Mouse (Mus musculus) C2C12 (cell line): ENCODE results near the gene Pcbp3. TPM values are rescaled to one million over a fixed set of nuclear protein-coding genes. Genes with fewer than 3 reads are reported as not detected.

ENCODE experiments used
- H3K27me3 ChIP-seq: one replicate; pipeline ENCODE4 v1.6.1; 2011; ENCODE audit not compliant: control insufficient read depth, insufficient read depth, insufficient read length
- H3K36me3 ChIP-seq: one replicate; pipeline ENCODE4 v1.6.1; 2011; ENCODE audit not compliant: control insufficient read depth, insufficient read depth
- H3K4me3 ChIP-seq: one replicate; pipeline ENCODE4 v1.5.1; 2011; ENCODE audit warnings: mild to moderate bottlenecking, control low read depth; ENCODE audit not compliant: poor library complexity, insufficient read depth, severe bottlenecking
- H3K79me2 ChIP-seq: one replicate; pipeline ENCODE4 v1.6.1; 2011; ENCODE audit not compliant: control insufficient read depth, insufficient read depth
- H3K79me3 ChIP-seq: one replicate; pipeline ENCODE4 v1.6.1; 2011; ENCODE audit warnings: low read depth, control low read depth
- H3ac ChIP-seq: one replicate; pipeline ENCODE3; 2011; ENCODE audit warnings: low read depth; ENCODE audit not compliant: control insufficient read depth, insufficient read length
- CEBPB ChIP-seq: IDR thresholded peaks from one replicate; pipeline ENCODE4 v1.6.1; 2011; ENCODE audit warnings: low read depth, mild to moderate bottlenecking, control low read depth, moderate library complexity
- CTCF ChIP-seq: IDR thresholded peaks from one replicate; pipeline ENCODE4 v1.5.1; 2011; ENCODE audit not compliant: control insufficient read depth, insufficient read depth, insufficient read length
- FOSL1 ChIP-seq: IDR thresholded peaks from one replicate; pipeline ENCODE4 v1.8.0; 2011; ENCODE audit warnings: mild to moderate bottlenecking, low read length; ENCODE audit not compliant: poor library complexity, insufficient read depth, severe bottlenecking
- MAX ChIP-seq: IDR thresholded peaks from one replicate; pipeline ENCODE4 v1.6.1; 2011; ENCODE audit warnings: mild to moderate bottlenecking, control low read depth
- MYOD1 ChIP-seq: IDR thresholded peaks from one replicate; pipeline ENCODE4 v1.6.1; 2011; ENCODE audit warnings: low read depth; ENCODE audit not compliant: control insufficient read depth, insufficient read length
- MYOG ChIP-seq: IDR thresholded peaks from one replicate; pipeline ENCODE4 v1.6.1; 2011; ENCODE audit not compliant: control insufficient read depth, insufficient read length; ENCODE audit errors: extremely low read depth
- USF1 ChIP-seq: IDR thresholded peaks from one replicate; pipeline ENCODE4 v1.6.1; 2011; ENCODE audit warnings: low read depth, mild to moderate bottlenecking, control low read depth, moderate library complexity
- polyA plus RNA-seq: library from polyadenylated mRNA; unstranded; fragments of >200 nt; fragmentation: generic; extraction: Trizol; gene quantifications from one replicate; pipeline ENCODE4 v1.2.1, GENCODE M21; 2012; ENCODE audit warnings: missing spikeins

The Pcbp3 gene
- polyA plus RNA-seq, 1 experiment, result 9.8 TPM

DNA sequence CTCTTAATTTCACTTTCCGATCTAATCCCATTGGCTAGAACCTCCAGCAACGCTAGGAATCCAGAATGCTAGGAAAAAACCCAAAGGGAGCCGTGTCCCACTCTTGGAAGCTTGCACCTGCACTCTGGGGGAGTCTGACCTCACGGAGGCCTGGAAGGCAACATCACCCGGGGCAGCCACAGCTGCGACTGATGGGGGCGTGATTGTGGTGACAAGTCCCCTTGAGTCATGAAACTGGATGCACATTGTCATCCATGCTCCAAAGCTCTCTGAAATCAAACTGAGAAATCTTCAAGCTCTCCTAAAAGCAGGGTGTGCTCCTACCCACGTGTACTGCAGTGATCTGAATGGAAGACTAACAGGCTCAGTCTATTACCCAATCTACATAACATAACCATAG, 224.9 kb downstream of the Pcbp3 start:
- Histone ChIP-seq H3K79me2 (no peaks in the 10 kb centered on the region), H3K79me3 (no peaks in the 10 kb centered on the region), H3K4me3 (no peak overlapping the region), H3ac (no peak overlapping the region), H3K27me3 (no peaks in the 10 kb centered on the region), H3K36me3 (no peaks in the 10 kb centered on the region)
- TF ChIP-seq MAX (no peak), FOSL1 (no peak)

DNA sequence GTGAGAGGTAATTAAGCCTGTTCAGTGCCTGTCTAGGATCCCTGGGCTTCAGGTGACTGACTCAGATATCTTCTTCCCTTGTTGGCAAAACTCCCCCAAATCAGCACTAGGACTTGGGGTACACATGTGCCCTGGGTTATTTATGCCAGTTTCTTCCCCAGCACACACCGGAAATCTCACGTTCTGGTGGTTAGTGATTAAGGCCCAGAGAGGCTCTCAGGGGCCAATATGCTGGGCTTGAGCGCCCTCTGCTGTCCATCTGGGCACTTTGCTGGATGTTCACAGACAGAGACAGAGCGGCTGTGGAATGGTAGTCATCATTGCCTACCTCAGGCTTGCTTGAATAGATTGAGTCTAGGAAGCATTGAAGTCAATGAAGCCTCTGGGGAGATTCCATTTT, 226.7 kb downstream of the Pcbp3 start:
- no peak overlapping the region for H3K4me3 ChIP-seq
- TF ChIP-seq MAX (no peak), CTCF (peak; percentile 89)
- no peaks in the 10 kb centered on the region for H3K36me3 ChIP-seq
- H3K79me2 ChIP-seq, result no peaks in the 10 kb centered on the region
- H3K27me3 ChIP-seq, result no peaks in the 10 kb centered on the region
- H3K79me3 ChIP-seq, result no peaks in the 10 kb centered on the region
- no peak overlapping the region for H3ac ChIP-seq

DNA sequence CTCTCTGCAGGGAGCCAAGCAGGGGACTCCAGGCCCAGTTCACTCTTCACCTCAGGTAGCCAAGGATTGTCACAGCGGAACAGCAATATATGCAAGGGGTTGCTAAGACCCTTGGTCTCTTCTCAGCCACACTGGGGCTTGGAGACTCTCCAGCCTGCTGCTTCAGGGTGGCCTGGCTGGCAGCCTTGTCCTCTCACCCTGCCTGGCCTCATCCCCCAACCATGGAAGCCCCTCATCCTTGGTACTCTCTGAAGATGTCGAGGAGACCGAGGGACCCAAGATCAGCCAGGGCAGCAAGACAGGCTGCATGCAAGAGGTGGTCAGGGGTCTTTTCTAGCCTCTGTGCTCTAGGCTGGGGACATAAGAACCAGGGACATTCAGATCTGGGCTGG, 228.0 kb downstream of the Pcbp3 start:
- TF ChIP-seq MYOG (no peak), MYOD1 (no peak), USF1 (no peak), MAX (no peak), FOSL1 (no peak), CTCF (no peak), CEBPB (no peak)
- H3ac ChIP-seq, result no peak overlapping the region
- no peaks in the 10 kb centered on the region for H3K79me2 ChIP-seq
- no peak overlapping the region for H3K4me3 ChIP-seq
- H3K79me3 ChIP-seq, result no peaks in the 10 kb centered on the region
- no peaks in the 10 kb centered on the region for H3K36me3 ChIP-seq
- H3K27me3 ChIP-seq, result no peaks in the 10 kb centered on the region

DNA sequence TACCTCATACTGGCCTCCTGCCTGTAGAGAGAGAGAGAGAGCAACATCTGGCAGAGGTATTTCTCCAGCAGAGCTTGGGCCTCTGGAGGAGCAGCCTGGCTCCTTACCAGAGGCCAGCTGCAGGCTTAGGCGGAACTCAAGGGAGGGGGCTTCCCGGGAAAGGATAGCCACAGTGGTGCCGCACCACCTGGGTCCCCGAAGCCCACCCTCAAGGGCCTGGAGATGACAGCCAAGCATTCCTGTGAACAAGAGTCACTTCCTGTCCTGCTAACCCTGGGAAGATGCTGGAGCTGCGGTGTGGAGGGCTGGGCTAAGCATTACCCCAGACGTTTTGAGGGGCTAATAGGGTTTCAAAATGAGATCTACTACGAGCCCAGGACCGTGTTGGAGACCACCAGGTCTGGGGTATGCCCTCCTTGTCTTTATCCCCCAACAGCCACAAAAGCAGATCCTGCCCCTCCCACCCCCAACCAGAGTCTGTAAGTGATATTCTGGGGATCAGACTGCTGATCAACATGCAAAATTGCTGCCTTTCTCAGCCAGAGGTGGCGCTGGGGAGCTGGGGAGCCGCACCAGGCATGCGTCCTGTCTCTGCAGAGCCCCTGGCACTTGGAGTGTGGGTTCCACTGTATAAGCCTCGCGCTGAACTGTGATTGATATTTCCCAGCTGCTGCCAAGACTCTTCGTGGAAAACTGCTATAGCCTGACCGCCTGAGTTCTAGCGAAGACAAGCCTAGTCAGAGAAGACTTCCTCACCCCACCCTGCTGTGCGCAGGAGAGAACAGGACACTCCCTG, 228.6 kb downstream of the Pcbp3 start:
- no peak overlapping the region for H3K4me3 ChIP-seq
- no peak for TF ChIP-seq CEBPB
- peak; percentile 47 for TF ChIP-seq CTCF
- H3K79me3 ChIP-seq, result no peaks in the 10 kb centered on the region
- H3K36me3 ChIP-seq, result no peaks in the 10 kb centered on the region
- no peaks in the 10 kb centered on the region for H3K79me2 ChIP-seq
- H3K27me3 ChIP-seq, result no peaks in the 10 kb centered on the region
- H3ac ChIP-seq, result no peak overlapping the region

DNA sequence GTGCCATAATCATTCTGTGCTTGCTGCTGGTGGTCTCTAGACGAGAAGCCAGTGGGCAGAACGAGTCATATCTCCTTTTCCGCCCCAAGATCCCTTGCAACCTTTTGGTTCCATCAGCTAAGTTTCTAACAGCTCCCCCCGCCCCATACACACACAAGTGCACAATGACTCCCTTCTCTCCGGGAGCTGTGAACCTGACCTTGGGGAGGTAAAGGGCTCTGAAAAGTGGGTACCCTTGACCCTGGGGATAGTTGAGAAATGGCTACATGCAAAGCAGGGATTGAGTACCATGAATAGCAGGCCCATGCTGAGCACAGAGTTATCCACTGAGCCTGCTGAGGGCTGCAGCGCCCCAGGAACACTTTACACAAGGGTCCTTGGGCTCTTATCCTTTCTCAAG, 229.3 kb downstream of the Pcbp3 start:
- H3ac ChIP-seq, result no peak overlapping the region

DNA sequence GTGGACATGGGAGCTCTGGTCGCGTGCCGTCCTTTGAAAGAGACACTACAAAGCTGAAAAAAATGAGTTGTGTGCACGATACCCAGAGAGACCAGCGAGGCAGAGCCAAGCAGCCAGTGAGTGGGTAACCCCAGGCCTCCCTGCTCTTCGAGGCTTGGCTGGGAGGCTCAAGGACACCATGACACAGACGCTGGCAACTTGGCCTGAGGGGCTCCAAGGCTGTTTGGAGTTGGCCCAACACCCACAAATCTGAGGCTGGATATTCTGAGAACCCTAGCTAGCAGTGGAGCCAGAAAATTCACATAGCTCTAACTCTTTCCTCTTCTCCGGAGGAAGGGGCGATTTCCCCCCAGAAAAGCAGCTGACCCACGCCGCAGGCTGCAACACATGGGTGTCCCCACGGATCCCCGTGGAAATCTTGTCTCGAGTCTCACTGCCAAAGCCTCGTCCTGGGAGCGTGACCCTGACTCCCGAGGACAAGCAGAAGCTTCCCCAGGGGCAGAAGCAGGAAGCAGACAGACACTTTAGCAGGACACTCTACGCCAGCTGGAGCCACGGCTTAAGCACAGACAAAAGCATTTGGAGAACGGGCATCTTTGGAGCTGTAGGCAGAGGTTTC, 230.0 kb downstream of the Pcbp3 start:
- Histone ChIP-seq H3K27me3 (no peaks in the 10 kb centered on the region), H3K79me2 (no peaks in the 10 kb centered on the region), H3K36me3 (no peaks in the 10 kb centered on the region), H3K4me3 (no peak overlapping the region), H3K79me3 (no peaks in the 10 kb centered on the region), H3ac (no peak overlapping the region)
- TF ChIP-seq FOSL1 (no peak), CEBPB (no peak), USF1 (no peak), MYOD1 (no peak), MYOG (no peak), CTCF (no peak), MAX (no peak)

More for the DNA sequence above, 229.3 kb downstream of the Pcbp3 start:
- no peaks in the 10 kb centered on the region for H3K79me2 ChIP-seq
- H3K27me3 ChIP-seq, result no peaks in the 10 kb centered on the region
- no peaks in the 10 kb centered on the region for H3K79me3 ChIP-seq
- no peak for TF ChIP-seq CTCF
- TF ChIP-seq MAX, result no peak
- TF ChIP-seq MYOG, result no peak
- no peak for TF ChIP-seq FOSL1
- TF ChIP-seq CEBPB, result no peak
- no peak for TF ChIP-seq USF1
- no peak for TF ChIP-seq MYOD1
- no peaks in the 10 kb centered on the region for H3K36me3 ChIP-seq
- no peak overlapping the region for H3K4me3 ChIP-seq
